Mouse (Mus musculus) spleen, postnatal 36 days (tissue): ENCODE measurements around the gene Cdc37l1.
A peak's percentile ranks its signal among the peaks of the same experiment; 100 is the strongest.

ENCODE experiments used
- DNase-seq, 2 experiments: peaks; one replicate each; pipeline ENCODE4 v3.0.0; 2022; ENCODE audit warnings: low spot score in 2 of 2, mixed read lengths in 1 of 2

Cdc37l1 gene

DNA sequence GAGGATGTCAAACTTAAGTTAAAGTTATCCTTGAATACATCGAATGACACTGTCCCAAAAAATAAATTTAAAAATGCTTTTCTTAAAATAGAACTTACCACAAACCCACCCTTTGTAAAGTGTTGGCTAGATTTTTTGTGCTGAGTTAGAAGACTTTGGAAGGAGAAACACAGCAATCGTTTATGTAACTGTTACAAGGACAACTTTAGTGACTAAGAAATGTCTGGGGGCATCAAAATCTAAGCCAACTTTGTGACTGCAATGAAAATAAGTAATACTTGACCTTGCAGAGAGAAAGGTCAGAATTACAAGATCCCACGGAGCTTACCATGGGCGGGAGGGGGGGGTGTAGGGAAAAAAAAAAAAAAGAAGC lies 56.8 kb downstream of the Cdc37l1 start:
- no peak for DNase-seq

DNA sequence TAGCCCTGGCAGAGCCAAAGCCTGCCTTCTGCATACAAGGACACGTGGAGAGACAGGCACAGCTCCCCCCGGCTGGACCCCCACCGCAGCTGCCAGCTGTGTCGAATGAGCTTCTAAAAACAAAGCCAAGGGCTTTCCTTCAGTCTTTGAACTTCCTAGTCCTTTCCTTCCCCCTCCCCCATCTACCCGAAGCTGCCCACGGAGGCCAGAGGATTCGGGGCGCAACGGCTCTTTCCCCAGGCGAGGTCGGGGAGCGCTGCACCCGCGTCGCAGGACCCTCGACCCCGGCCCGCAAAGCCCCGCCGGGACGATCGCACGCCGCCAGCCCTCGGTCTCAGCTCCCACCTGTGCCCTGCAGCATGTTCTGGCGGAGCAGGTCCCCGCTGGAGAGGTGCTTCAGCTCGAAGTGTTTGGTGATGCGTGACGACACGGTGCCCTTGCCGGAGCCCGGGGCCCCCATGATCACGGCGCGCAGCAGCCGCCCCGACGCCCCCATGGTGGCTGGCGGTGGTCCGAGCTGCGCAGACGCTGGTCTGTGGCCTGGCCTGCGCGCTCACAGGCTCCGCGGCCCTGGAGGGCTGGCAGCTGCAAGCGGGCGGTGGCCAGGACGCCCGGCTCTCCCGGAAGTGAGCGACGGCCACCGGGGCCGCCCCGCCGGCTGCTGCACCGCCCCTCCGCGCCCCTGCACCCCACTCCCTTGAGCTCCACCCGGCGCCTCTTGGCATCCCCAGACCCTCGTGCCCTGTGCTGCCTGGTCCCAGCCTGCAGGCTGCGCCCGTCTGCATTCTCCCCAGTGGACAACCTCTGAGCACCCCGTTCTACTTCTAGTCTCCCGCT lies 57.4 kb downstream of the Cdc37l1 start, which contains the start of gene Ak3:
Gene Ak3, minus strand, starts transcription at position 628 of the 837 bp plus-strand sequence.
- DNase-seq, result peak; percentile 77 to 82

DNA sequence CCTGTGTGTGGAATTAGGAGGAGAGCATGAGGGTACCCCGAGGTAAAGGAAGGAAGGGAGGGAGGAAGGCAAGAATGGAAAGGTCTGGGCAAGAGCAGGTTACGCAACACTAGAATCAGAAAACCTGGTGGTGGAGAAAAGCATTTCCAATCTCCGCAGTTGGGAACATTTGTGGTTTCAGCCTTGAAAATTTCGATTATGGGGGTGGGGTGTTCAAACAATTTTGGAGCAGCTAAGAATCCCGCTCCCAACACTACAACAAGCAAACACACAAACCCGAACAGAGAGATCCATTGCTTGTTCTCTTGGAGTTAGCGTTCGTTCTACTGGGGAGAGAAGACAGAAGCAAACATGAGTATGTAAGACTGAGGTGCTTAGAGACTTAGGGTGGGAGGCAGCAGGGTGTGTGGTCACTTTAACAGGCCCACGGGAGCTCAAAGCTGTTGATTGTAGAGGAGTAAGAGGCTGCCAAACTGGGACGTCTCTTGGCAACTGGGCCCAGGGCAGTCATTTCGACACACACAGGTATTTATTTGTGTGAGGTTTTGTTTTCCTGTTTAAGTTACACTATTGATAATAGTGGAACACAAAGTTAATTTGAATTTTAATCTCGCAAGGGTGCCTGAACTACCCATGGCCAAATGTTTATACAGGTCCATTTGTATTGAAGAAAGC lies 59.4 kb downstream of the Cdc37l1 start:
- no peak for DNase-seq

DNA sequence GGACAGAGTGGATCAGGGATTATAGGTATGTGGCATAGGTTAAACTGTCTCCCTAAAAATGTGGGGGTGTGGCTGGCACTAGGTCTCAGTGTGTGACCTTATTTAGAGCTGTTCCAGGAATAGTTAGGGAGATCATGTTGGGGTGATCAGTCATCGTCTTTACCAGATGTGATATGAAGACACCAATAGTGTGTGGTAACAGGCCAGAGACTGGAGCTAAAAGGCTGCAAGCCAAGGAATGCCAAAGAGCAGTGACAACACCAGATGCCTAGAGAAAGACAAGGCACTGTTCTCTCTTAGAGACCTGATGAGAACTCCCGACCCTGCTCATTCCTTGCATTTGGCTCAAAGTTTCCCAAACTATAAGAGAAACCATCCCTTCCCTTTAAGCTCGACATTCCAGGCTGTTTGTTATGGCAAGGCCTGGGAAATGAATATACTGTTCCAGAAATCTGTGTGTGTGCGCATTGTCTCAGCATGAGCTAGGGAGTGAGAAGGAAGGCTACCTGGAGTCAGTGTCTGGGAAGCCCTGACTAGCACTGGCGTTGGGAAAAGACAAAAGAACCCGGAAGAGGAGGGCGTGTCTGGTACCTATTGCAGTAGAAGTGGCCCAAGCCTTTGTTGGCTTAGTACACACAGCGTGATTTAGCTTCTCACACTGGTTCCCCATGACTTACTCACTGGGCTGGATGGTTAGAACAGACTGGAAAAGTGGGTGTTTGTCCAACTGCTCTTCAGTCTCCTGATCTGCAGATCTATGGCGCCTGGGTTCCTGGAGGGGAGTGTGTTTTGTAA lies 60.2 kb downstream of the Cdc37l1 start:
- DNase-seq, result no peak

DNA sequence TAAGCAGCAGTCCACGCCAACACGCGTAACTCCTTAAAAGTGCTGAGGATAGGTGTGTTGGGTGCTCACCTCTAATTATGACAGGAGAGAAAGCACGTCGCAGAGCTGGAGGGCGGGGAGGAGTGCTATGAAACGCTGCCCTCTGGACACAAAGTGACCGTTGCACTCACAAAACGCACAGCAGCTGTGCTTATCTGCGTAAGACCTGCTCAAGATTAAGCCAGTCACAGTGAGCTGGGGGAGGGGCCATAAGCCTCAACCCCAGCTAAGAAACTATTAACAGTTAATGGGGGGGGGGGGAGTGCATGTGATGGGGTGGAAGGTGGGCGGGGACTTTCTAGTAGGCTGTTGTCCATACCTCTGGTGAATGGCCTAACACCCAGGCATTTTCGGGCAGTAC lies 62.6 kb downstream of the Cdc37l1 start:
- no peak for DNase-seq

DNA sequence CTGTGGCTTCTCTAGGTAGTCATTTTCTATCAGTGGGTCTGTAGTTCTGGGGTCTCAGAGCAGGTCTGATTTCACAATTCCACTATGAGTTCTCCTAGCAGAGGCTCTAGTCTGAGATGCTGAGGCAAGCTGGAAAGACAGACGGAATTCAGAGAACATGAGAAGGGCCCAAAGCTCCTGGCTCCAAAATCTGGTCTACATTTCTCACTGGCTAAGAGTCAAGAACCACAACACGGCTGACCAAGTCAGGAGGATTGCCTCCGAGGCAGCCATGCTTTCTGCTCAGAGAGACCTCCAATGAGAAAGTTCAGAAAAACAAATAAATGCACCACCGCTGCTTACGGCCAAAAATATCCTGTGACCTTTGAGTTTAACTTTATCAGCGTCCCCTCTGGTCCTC lies 64.4 kb downstream of the Cdc37l1 start:
- DNase-seq, result no peak

DNA sequence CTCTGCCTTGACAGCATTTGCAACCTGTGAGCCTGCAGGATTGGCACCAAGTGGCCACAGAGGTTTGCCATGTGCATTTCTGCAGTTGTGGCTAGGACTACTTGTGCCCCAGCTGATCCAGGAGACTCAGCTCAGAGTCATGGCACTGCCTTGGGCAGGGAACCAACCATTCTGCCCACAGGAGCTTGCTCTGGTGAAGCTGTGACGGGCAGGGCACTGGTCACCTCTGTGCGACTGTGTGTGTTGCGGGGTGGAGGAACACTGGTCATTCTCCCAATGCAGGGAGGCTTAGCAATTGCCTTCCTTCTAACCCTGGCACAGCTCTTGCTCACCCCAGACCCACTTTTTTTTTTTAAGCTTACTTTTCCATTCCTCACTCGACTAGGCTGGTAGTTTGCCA lies 65.3 kb downstream of the Cdc37l1 start:
- no peak for DNase-seq

DNA sequence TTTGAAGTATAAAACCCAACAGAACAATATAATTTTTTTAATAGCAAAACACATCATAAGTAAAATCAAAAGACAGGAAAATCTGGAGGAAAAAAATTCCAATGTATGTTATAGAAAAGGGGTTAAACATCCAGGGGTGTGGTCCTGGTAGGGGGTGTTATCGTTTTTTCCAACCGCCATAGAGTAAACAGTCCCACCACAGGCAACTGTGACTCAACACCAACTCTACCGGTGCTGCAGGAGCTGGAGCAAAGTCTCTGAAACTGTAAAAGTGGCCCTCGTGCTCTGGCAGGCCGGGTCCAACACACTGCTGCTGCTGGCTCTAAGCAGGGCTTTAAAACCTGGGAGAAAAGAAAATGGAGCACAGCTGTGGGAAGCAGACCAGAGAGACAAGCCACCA lies 68.6 kb downstream of the Cdc37l1 start:
- no peak for DNase-seq

DNA sequence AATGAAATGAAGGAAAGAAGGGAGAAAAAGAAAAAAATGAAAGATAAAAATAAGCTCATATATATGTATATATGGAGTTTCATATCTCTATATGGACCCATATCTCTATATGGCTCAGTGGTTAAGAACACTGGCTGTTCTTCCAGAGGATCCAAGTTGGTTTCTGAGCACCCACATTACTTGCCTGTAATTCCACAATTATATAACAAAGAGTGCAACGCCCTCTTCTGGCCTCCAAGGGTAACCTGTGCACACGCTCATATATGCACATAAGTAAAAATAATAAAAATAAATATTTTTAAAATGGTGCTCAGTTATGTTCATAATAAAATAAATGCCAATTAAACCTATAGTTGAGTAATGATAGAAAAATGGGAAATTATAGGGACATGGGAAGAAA lies 69.5 kb downstream of the Cdc37l1 start:
- DNase-seq, result no peak

DNA sequence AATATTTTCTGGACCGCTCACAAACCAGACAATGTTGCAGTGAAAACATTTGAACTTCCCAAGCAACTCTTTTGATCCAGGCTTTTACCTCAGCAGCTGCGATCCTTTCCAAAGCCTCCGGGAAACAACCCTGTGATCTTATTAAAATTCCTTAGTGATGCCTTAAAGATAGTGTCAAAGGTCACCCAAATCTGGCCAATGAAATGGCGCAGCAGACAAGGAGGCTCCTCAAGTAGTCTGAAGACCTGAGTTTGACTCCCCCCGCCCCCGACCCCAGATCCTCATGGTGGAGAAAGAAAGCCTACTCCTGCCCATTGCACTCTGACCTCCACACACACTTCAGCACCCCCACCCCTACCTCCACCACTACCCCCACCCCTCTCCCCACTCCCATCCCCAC lies 70.1 kb downstream of the Cdc37l1 start:
- no peak for DNase-seq

DNA sequence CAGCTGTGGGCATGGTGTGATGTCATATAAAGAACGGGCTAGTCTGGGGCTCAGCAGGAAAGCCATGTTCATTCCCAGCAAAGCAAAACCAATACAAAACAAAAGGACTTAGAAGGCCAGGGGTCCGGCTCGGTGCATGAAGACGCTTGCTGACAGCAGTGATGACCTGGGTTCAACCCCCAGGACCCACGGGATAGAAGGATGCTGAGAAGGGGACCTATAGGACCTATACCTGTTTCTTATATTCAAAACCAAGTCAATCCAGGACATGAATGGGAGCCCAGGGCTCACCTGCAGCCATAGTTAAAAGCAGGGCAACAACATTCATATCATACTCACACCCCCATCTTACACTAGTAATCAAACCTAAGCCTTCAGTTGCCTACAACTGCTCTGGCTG lies 72.9 kb downstream of the Cdc37l1 start:
- no peak for DNase-seq

DNA sequence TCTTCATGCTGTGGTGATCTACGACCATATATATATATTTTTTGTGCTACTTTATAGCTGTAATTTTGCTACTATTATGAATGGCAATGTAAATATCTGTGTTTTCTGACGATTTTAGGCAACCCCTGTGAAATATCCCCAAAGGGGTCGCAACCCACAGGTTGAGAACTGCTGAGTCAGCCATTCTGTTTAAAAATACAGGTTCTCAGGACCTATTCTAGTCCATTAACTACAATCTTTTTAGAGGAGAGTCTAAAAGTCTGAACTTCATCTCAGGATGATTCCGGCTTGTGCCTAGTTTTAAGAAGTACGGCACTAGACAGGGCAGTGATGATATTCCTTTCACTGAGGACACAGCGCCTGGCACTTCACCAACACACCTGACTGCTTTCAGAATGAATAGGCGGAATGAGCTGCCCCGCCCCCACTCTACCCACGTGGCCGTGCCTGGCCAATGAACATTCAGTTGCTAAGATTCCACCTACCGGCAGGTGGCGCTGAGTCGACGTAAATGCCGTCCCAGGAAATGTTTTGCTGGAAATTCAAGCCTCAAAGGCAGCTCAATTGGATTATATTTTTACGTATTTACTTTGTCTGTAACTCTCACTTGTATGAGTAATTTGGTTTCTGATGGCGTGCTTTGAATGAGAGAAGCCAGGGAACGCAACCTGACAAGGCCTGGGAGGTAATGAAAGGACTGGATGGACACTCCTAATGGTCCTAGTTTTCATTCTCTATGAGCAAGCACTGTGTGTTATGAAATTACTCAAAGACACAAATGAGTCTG lies 73.6 kb downstream of the Cdc37l1 start:
- peak; percentile 85 to 91 for DNase-seq

DNA sequence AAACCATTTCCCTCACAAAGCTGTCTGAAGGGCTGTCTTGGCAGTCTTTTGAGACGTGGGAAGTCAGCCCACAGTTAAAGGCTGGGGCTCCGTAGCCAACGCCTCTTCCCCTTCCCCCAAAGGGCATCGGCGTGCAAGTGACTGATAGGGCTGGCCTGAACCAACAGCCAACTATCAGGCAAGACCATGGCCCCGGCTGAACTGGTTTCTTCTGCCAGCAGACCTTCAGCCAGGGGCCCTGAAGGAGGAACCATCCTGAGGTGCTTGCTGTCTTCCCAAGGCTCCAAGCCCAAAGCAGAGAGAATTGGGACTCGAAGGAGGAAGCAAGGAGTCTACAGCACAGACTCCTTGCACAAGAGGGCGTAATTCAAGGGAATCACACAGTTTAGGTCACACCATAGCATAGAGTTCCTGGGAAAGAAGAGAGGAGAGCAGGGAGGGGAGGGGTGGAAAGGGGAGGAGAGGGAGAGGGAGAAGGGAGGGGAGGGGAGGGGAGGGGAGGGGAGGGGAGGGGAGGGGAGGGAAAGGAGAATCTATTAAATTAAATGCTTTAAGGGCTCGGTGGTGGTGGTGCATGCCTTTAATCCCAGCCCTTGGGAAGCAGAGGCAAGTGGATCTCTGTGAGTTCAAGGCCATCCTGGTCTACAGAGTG lies 74.4 kb downstream of the Cdc37l1 start:
- peak; percentile 69 to 83 for DNase-seq

DNA sequence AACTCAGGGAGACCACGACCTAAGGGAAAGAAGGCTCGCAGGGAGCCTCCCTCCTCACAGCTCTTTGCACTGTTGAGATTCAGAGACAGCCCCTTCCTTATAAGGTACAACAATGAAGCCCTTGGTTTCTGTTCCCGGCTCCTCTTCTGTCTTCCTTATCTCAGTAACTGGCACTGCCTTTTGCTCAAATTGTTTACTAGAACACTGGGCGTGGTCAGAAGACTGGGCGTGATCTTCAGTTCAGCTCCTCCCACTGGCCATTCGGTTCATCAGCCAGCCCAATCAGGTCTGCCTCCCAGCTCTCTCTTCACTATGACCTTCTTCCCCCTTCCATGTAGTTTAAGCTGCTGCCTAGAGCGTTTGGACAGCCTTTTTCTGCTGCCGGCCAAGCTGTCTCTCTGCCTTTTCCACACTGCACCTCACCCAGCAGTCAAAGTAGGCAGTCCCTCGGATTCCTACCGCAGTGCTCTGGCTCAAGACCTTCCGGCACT lies 76.9 kb downstream of the Cdc37l1 start:
- DNase-seq, result peak; percentile 86 to 91

DNA sequence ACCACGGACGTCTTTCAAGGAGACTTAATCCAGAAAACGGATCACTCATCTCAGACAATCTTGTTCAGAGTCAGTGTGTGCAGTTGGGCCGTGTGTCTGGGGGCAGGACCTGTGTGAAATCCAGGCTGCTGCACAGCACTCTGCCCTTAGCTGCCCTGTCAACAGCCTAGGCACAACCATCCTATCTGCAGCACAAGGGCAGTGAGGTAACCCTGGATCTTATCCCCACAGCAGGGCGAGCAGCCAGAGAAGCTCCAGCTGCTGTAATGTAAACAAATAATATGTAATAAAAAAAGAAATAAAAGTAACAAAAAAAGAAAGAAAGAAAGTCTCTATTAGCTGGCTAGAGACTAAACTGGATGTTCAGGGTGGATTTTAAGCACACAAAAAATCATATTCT lies 79.0 kb downstream of the Cdc37l1 start:
- DNase-seq, result no peak

DNA sequence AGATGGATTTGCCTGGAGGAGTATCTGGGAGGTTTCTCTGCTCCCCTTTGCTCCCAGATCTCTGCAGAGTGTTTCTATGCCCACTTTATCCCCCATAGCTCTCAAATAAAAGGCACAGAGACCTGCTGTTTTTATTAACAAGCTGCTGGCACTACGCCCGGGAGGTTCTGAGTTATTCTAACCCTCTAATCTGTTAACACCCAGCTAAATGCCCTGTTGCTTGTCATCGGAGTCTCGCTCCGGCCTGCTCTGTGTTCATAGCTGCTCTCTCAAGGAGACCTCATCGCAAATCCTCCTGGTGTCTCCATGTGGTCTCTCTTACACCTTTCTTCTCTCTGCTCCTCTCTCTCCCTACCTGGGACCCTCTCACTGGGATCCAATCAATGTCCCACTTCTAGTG lies 84.7 kb downstream of the Cdc37l1 start:
- DNase-seq, result no peak
